Mouse (Mus musculus): ENCODE data around the gene Sumo2. TPM values are rescaled to one million over a fixed set of nuclear protein-coding genes. Genes with fewer than 3 reads are reported as not detected.
"Not testable (repeated sequence)": the region's sequence is repeated elsewhere in the genome, so short reads cannot be mapped to it uniquely, and the experiment has no call there.

Sumo2 gene
- polyA plus RNA-seq, 1 experiment from 2014 or later = 1,509 TPM

- peaks cover 21% of the 10 kb centered on the region for H3K36me3 ChIP-seq (ENCODE audit: control insufficient read depth, insufficient read depth, low read length)
- H3K9me3 ChIP-seq (ENCODE audit: control insufficient read depth, low read length) = no peaks in the 10 kb centered on the region
- no peaks in the 10 kb centered on the region for H3K27me3 ChIP-seq (ENCODE audit: control insufficient read depth, insufficient read depth, low read length)
- 97% methylated on average over 6 of the region's 6 CpGs for WGBS
- ATAC-seq (replicated peaks; ENCODE audit: low FRiP score) = no peak
- peak; percentile 24 for DNase-seq (ENCODE audit: low spot score)
- H3K4me1 ChIP-seq (replicated peaks; ENCODE audit: control insufficient read depth, insufficient read depth, low read length) = 0 out of 2 replicates have a peak, but pooled peaks cover 2% of the 10 kb centered on the region
- H3K4me2 ChIP-seq (ENCODE audit: low read depth, low read length, severe bottlenecking) = no peak overlapping the region
- no peak overlapping the region for H3K9ac ChIP-seq (ENCODE audit: low read length)
- H3K27ac ChIP-seq (ENCODE audit: low read depth, low read length) = no peak overlapping the region
- no peak overlapping the region for H3K4me3 ChIP-seq (ENCODE audit: low read depth, low read length)
Measured at GRCm38 (mm10) chr11:115502636-115503035, 33.4 kb downstream of the Sumo2 start.

DNA sequence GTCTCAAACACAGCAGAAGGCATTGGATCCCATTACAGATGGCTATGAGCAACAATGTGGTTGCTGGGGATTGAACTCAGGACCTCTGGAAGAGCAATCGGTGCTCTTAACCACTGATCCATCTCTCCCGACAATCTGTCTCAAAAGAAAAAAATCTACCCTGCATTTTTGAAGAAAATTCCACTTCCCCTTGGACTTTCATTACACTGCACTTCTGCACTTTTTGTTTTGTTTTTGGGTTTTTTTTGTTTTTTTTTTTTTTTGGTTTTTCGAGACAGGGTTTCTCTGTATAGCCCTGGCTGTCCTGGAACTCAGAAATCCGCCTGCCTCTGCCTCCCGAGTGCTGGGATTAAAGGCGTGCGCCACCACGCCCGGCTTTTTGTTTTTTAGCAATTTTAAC is 39.5 kb downstream of the Sumo2 start:
- not testable (repeated sequence) for DNase-seq (ENCODE audit: low spot score); H3K27ac ChIP-seq (ENCODE audit: low read depth, low read length); H3K4me2 ChIP-seq (ENCODE audit: low read depth, low read length, severe bottlenecking); ATAC-seq (replicated peaks; ENCODE audit: low FRiP score); H3K9ac ChIP-seq (ENCODE audit: low read length); H3K4me3 ChIP-seq (ENCODE audit: low read depth, low read length); H3K27me3 ChIP-seq (ENCODE audit: control insufficient read depth, insufficient read depth, low read length); H3K9me3 ChIP-seq (ENCODE audit: control insufficient read depth, low read length); H3K4me1 ChIP-seq (replicated peaks; ENCODE audit: control insufficient read depth, insufficient read depth, low read length)
- WGBS = 86% methylated on average over 9 of the region's 9 CpGs
- H3K36me3 ChIP-seq (ENCODE audit: control insufficient read depth, insufficient read depth, low read length) = peaks cover 19% of the 10 kb centered on the region

DNA sequence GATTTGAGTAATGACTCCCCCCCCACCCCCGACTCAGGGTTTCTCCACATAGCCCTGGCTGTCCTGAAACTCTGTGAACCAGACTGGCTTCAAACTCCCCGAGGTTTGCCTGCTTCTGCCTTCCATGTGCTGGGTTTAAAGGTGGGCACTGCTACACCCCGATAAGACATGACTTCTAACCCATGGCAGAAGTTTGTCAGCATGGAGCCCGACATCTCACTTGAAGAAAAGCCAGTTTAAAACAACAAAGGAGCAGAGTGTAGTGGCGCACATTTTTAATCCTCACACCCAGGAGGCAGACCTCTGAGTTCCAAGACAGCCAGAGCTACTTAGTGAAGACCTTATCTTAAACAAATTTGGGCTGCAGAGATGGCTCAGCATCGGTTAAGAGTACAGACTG is 43.7 kb downstream of the Sumo2 start:
- H3K9ac ChIP-seq (ENCODE audit: low read length) = peak overlapping the region; percentile 83
- H3K27me3 ChIP-seq (ENCODE audit: control insufficient read depth, insufficient read depth, low read length) = no peaks in the 10 kb centered on the region

DNA sequence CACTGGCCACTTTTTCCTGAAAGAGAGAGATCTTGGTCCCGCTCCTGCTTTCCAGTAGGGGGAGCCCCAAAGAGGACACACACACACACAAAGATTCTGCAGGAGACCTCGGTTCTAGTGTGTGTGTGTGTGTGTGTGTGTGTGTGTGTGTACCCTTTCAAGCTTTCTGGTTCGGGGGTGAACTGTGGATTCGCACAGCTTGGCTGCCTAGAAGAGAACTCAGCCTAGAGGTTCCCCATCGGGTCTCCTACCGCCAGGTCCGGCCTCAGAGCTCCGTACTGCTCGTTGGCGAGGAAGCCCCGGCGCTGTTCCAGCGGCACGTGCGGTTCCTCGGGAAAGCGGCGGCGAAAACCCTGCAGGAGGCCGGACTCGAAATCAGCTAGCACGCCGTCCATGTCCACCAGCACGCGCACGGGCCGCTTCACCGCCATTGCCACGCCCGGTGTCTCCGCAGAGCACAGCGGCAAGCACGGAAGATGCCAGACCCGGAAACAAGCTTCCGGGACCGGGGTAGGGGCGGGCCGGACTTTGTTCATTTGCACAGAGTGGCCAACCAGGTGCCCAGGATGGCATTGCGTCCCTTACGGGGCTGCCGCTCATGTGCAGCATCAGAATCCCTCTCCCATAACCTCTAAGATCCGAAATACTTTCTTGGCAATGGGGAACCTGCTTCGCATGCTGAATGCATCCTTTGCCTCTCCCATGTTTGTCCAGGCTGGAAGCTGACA is 44.6 kb downstream of the Sumo2 start, which contains the start of gene Nt5c:
Nt5c (minus strand) TSS at position 507 of the 728 bp plus-strand sequence.
- peak within 1 kb of the TSS; percentile 68 for H3K4me3 ChIP-seq (ENCODE audit: low read depth, low read length)
- H3K4me2 ChIP-seq (ENCODE audit: low read depth, low read length, severe bottlenecking) = peak within 1 kb of the TSS; percentile 87
- H3K4me1 ChIP-seq (replicated peaks; ENCODE audit: control insufficient read depth, insufficient read depth, low read length) = peaks cover 3% of the 10 kb centered on the region; the same call in 1 of the 2 replicates
- H3K9ac ChIP-seq (ENCODE audit: low read length) = peak within 1 kb of the TSS; percentile 83
- WGBS = 0% methylated on average over 43 of the region's 43 CpGs
- ATAC-seq (replicated peaks; ENCODE audit: low FRiP score) (peak; percentile 85), DNase-seq (ENCODE audit: low spot score) (peak; percentile 88)
- H3K27ac ChIP-seq (ENCODE audit: low read depth, low read length) = peak within 1 kb of the TSS; percentile 57; the same call in 1 of the 2 replicates
- no peaks in the 10 kb centered on the region for H3K9me3 ChIP-seq (ENCODE audit: control insufficient read depth, low read length)
- no peaks in the 10 kb centered on the region for H3K36me3 ChIP-seq (ENCODE audit: control insufficient read depth, insufficient read depth, low read length)
- H3K27me3 ChIP-seq (ENCODE audit: control insufficient read depth, insufficient read depth, low read length) = no peaks in the 10 kb centered on the region

More for the DNA sequence above, 43.7 kb downstream of the Sumo2 start:
- peaks cover 2% of the 10 kb centered on the region; the same call in 1 of the 2 replicates for H3K36me3 ChIP-seq (ENCODE audit: control insufficient read depth, insufficient read depth, low read length)
- ATAC-seq (replicated peaks; ENCODE audit: low FRiP score) = no peak
- no peak for DNase-seq (ENCODE audit: low spot score)
- H3K9me3 ChIP-seq (ENCODE audit: control insufficient read depth, low read length) = no peaks in the 10 kb centered on the region
- H3K27ac ChIP-seq (ENCODE audit: low read depth, low read length) = no peak overlapping the region
- peak overlapping the region; percentile 87; the same call in 1 of the 2 replicates for H3K4me2 ChIP-seq (ENCODE audit: low read depth, low read length, severe bottlenecking)
- H3K4me3 ChIP-seq (ENCODE audit: low read depth, low read length) = peak overlapping the region; percentile 68
- WGBS = 38% methylated on average over 6 of the region's 6 CpGs
- H3K4me1 ChIP-seq (replicated peaks; ENCODE audit: control insufficient read depth, insufficient read depth, low read length) = peaks cover 3% of the 10 kb centered on the region; the same call in 1 of the 2 replicates

DNA sequence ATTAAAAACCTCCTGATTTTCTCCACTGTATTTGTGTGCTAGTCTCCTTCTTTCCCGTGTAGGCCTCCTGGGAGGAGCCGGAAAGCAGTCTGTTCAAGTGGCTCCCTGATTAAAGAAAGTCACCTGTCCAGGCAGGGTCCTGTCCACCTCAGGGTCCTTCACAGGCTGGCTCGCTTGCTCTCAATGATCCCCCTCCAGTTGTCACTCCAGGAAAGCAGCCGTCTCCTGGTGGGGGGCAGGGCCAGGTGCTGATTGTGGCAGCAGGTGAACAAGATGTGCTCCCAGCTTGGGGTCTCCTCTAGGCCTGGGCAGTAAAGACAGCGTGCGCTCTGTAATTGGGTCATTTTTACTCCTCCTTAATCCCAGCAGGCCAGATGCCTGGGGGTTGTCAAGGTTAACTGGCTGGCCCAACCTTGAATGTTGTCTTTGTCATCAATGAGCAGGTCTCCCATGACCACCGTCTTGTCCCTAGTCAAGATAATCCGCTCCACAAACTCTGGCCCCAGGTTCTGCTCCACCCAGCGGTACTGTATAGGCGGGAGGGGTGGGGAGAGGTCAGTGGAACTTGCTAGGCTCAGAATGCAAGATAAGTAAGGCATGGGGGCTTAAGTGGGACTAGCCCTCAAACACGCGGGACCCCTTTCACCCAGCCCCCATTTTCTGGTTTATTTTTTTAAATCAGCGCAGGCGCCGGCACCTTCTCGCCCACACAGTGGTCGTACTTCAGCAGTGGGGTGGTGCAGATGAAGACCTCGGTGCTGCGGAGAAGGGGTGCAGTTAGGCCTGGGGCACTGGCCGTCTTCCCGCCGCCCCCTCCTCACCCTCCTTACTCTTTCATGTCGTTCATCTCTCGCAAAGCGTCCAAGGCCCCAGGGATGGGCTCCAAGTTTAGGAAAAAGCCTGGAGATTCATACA is 45.4 kb downstream of the Sumo2 start:
- H3K9ac ChIP-seq (ENCODE audit: low read length) = peak overlapping the region; percentile 83
- H3K4me3 ChIP-seq (ENCODE audit: low read depth, low read length) = peak overlapping the region; percentile 68
- H3K36me3 ChIP-seq (ENCODE audit: control insufficient read depth, insufficient read depth, low read length) = no peaks in the 10 kb centered on the region
- ATAC-seq (replicated peaks; ENCODE audit: low FRiP score) (peak; percentile 68), DNase-seq (ENCODE audit: low spot score) (no peak)
- H3K27ac ChIP-seq (ENCODE audit: low read depth, low read length) = peak overlapping the region; percentile 57; the same call in 1 of the 2 replicates
- H3K27me3 ChIP-seq (ENCODE audit: control insufficient read depth, insufficient read depth, low read length) = no peaks in the 10 kb centered on the region
- WGBS = 25% methylated on average over 25 of the region's 25 CpGs
- H3K4me2 ChIP-seq (ENCODE audit: low read depth, low read length, severe bottlenecking) = peak overlapping the region; percentile 87
- no peaks in the 10 kb centered on the region for H3K9me3 ChIP-seq (ENCODE audit: control insufficient read depth, low read length)
- H3K4me1 ChIP-seq (replicated peaks; ENCODE audit: control insufficient read depth, insufficient read depth, low read length) = peaks cover 3% of the 10 kb centered on the region; the same call in 1 of the 2 replicates

- no peaks in the 10 kb centered on the region for H3K36me3 ChIP-seq (ENCODE audit: control insufficient read depth, insufficient read depth, low read length)
- H3K27ac ChIP-seq (ENCODE audit: low read depth, low read length) = no peak overlapping the region
- no peaks in the 10 kb centered on the region for H3K9me3 ChIP-seq (ENCODE audit: control insufficient read depth, low read length)
- no peak for ATAC-seq (replicated peaks; ENCODE audit: low FRiP score)
- H3K4me1 ChIP-seq (replicated peaks; ENCODE audit: control insufficient read depth, insufficient read depth, low read length) = peaks cover 3% of the 10 kb centered on the region; the same call in 1 of the 2 replicates
- H3K27me3 ChIP-seq (ENCODE audit: control insufficient read depth, insufficient read depth, low read length) = no peaks in the 10 kb centered on the region
- 85% methylated on average over 19 of the region's 19 CpGs for WGBS
- H3K4me3 ChIP-seq (ENCODE audit: low read depth, low read length) = no peak overlapping the region
- no peak overlapping the region for H3K9ac ChIP-seq (ENCODE audit: low read length)
- H3K4me2 ChIP-seq (ENCODE audit: low read depth, low read length, severe bottlenecking) = no peak overlapping the region
- no peak for DNase-seq (ENCODE audit: low spot score)
Measured at GRCm38 (mm10) chr11:115488551-115489104, 47.4 kb downstream of the Sumo2 start.

DNA sequence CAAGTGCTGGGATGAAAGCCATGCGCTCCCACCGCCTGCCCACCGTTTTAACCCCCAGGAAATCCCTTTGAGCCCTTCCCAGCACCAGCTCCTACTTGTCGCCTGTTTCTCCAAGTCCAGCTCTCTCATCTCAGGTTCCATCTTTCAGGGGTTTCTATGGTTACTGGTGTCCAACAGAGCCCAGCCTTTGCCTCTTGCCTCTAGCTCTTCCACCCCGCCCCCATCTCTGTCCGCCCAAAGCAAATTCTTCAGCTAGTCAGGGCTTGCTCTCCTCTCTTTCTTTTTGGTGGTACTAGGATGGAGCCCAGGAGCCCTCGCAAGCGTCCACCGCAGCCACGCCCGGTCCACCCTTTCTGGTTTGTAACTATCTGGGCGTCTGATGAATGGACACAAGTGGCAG is 50.9 kb downstream of the Sumo2 start:
- H3K4me2 ChIP-seq (ENCODE audit: low read depth, low read length, severe bottlenecking) = no peak overlapping the region

DNA sequence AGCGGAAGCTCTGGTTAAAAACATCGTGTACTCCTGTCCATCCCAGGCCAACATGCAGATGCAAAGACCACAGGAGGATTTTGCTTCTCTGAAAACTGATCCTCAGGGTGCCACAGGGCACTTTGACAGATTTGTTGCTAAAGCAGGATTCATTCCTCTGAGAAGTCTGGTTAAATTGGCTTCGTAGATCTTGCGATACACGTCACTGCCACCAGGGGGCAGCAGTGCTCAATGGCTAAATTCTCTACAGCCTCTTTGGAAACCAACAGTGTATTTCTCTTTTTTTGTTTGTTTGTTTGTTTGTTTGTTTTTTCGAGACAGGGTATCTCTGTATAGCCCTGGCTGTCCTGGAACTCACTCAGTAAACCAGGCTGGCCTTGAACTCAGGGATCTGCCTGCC is 52.4 kb downstream of the Sumo2 start:
- no peak overlapping the region for H3K9ac ChIP-seq (ENCODE audit: low read length)
- ATAC-seq (replicated peaks; ENCODE audit: low FRiP score) = no peak

More for the DNA sequence above, 50.9 kb downstream of the Sumo2 start:
- WGBS = 29% methylated on average over 12 of the region's 12 CpGs
- H3K9ac ChIP-seq (ENCODE audit: low read length) = no peak overlapping the region
- H3K36me3 ChIP-seq (ENCODE audit: control insufficient read depth, insufficient read depth, low read length) = no peaks in the 10 kb centered on the region
- H3K4me3 ChIP-seq (ENCODE audit: low read depth, low read length) = no peak overlapping the region
- ATAC-seq (replicated peaks; ENCODE audit: low FRiP score) (0 out of 2 replicates have a peak, but pooled peaks have one; percentile 27), DNase-seq (ENCODE audit: low spot score) (peak; percentile 76)
- H3K27ac ChIP-seq (ENCODE audit: low read depth, low read length) = peak overlapping the region; percentile 7; the same call in 1 of the 2 replicates
- no peaks in the 10 kb centered on the region for H3K9me3 ChIP-seq (ENCODE audit: control insufficient read depth, low read length)
- no peaks in the 10 kb centered on the region; the same call in 1 of the 2 replicates for H3K4me1 ChIP-seq (replicated peaks; ENCODE audit: control insufficient read depth, insufficient read depth, low read length)
- no peaks in the 10 kb centered on the region for H3K27me3 ChIP-seq (ENCODE audit: control insufficient read depth, insufficient read depth, low read length)

More for the DNA sequence above, 52.4 kb downstream of the Sumo2 start:
- peak; percentile 88 for DNase-seq (ENCODE audit: low spot score)
- Histone ChIP-seq H3K36me3 (ENCODE audit: control insufficient read depth, insufficient read depth, low read length) (no peaks in the 10 kb centered on the region), H3K4me2 (ENCODE audit: low read depth, low read length, severe bottlenecking) (no peak overlapping the region), H3K4me3 (ENCODE audit: low read depth, low read length) (no peak overlapping the region), H3K27ac (ENCODE audit: low read depth, low read length) (no peak overlapping the region), H3K9me3 (ENCODE audit: control insufficient read depth, low read length) (no peaks in the 10 kb centered on the region), H3K27me3 (ENCODE audit: control insufficient read depth, insufficient read depth, low read length) (no peaks in the 10 kb centered on the region), H3K4me1 (replicated peaks; ENCODE audit: control insufficient read depth, insufficient read depth, low read length) (no peaks in the 10 kb centered on the region; the same call in 1 of the 2 replicates)
- WGBS = 18% methylated on average over 6 of the region's 6 CpGs
